Mouse (Mus musculus) liver, embryonic 13.5 days (tissue): ENCODE results near the gene Prdm16. TPM values are rescaled to one million over a fixed set of nuclear protein-coding genes. Genes with fewer than 3 reads are reported as not detected.

Experiments used
- ATAC-seq: fragments of 200-750 bp; cut with Nextera tagmentation; 2 replicates; pipeline ENCODE4 v1.8.0; 2017; ENCODE audit warnings: low read depth, mild to moderate bottlenecking, moderate number of reproducible peaks, moderate library complexity
- DNase-seq: peaks from one replicate; pipeline ENCODE4 v3.0.0; 2022
- H3K27ac ChIP-seq: fragments of 300-500 bp; sonication (generic); 2 replicates; pipeline ENCODE4 v1.5.1; 2015; ENCODE audit warnings: moderate library complexity, mild to moderate bottlenecking, inconsistent platforms
- H3K27me3 ChIP-seq: fragments of 300-500 bp; sonication (generic); 2 replicates; pipeline ENCODE4 v1.6.1; 2015; ENCODE audit warnings: mild to moderate bottlenecking, inconsistent platforms
- H3K36me3 ChIP-seq: fragments of 300-500 bp; sonication (generic); 2 replicates; pipeline ENCODE4 v1.6.1; 2015; ENCODE audit warnings: mild to moderate bottlenecking, inconsistent platforms
- H3K4me1 ChIP-seq: fragments of 300-500 bp; sonication (generic); replicated peaks from 2 replicates; pipeline ENCODE4 v1.6.1; 2015; ENCODE audit warnings: inconsistent platforms
- H3K4me2 ChIP-seq: fragments of 300-500 bp; sonication (generic); 2 replicates; pipeline ENCODE4 v1.6.1; 2015; ENCODE audit warnings: inconsistent platforms, mild to moderate bottlenecking, moderate library complexity
- H3K4me3 ChIP-seq: fragments of 300-500 bp; sonication (generic); replicated peaks from 2 replicates; pipeline ENCODE4 v1.5.1; 2015; ENCODE audit warnings: mild to moderate bottlenecking, inconsistent platforms
- H3K9ac ChIP-seq: fragments of 300-500 bp; sonication (generic); 2 replicates; pipeline ENCODE4 v1.6.1; 2015; ENCODE audit warnings: mild to moderate bottlenecking, inconsistent platforms
- H3K9me3 ChIP-seq: fragments of 300-500 bp; sonication (generic); replicated peaks from 2 replicates; pipeline ENCODE4 v1.6.1; 2016; ENCODE audit warnings: inconsistent platforms
- WGBS: fragments of 180-500 bp; shearing (Covaris S2); methylation state at CpG from one replicate; pipeline ENCODE4 v1.1.7; 2015; ENCODE audit not compliant: insufficient replicate concordance; 5-methylcytosine and 5-hydroxymethylcytosine counted together
- polyA plus RNA-seq: library from polyadenylated mRNA; unstranded; fragments of >200 nt; fragmentation: Nextera tagmentation; extraction: Ambion mirVana; gene quantifications from 2 replicates; pipeline ENCODE4 v1.2.1, GENCODE M21; 2015

The Prdm16 gene
- polyA plus RNA-seq, 1 experiment from 2014 or later, result 1.8 TPM

GRCm38 (mm10) chr4:154574208-154574875 lies 62.3 kb downstream of the Prdm16 start:
- DNase-seq (no peak), ATAC-seq (no peak)
- WGBS, result 60% methylated on average over 13 of the region's 13 CpGs
- no peaks in the 10 kb centered on the region for H3K27me3 ChIP-seq
- peaks cover 15% of the 10 kb centered on the region for H3K4me1 ChIP-seq
- no peak overlapping the region for H3K4me3 ChIP-seq
- H3K9ac ChIP-seq, result no peak overlapping the region
- H3K4me2 ChIP-seq, result no peak overlapping the region
- no peak overlapping the region for H3K27ac ChIP-seq
- H3K9me3 ChIP-seq, result no peaks in the 10 kb centered on the region
- H3K36me3 ChIP-seq, result no peaks in the 10 kb centered on the region

GRCm38 (mm10) chr4:154570451-154570881 lies 66.2 kb downstream of the Prdm16 start:
- Histone ChIP-seq H3K9me3 (no peaks in the 10 kb centered on the region), H3K4me1 (peaks cover 14% of the 10 kb centered on the region)
- DNase-seq, result no peak

GRCm38 (mm10) chr4:154569845-154570244 lies 66.8 kb downstream of the Prdm16 start:
- Histone ChIP-seq H3K9ac (no peak overlapping the region), H3K27ac (no peak overlapping the region), H3K9me3 (no peaks in the 10 kb centered on the region), H3K4me3 (no peak overlapping the region), H3K27me3 (no peaks in the 10 kb centered on the region), H3K36me3 (no peaks in the 10 kb centered on the region), H3K4me2 (no peak overlapping the region), H3K4me1 (peaks cover 9% of the 10 kb centered on the region)
- 79% methylated on average over 9 of the region's 9 CpGs for WGBS
- no peak for DNase-seq
- ATAC-seq, result no peak

More at GRCm38 (mm10) chr4:154570451-154570881, 66.2 kb downstream of the Prdm16 start:
- Histone ChIP-seq H3K4me2 (no peak overlapping the region), H3K36me3 (no peaks in the 10 kb centered on the region), H3K9ac (no peak overlapping the region), H3K27me3 (no peaks in the 10 kb centered on the region), H3K27ac (no peak overlapping the region), H3K4me3 (no peak overlapping the region)
- WGBS, result 32% methylated on average over 10 of the region's 10 CpGs
- ATAC-seq, result no peak

- Histone ChIP-seq H3K4me3 (no peak overlapping the region), H3K4me1 (peaks cover 6% of the 10 kb centered on the region), H3K4me2 (no peak overlapping the region), H3K36me3 (no peaks in the 10 kb centered on the region), H3K27ac (no peak overlapping the region), H3K27me3 (no peaks in the 10 kb centered on the region), H3K9ac (no peak overlapping the region), H3K9me3 (no peaks in the 10 kb centered on the region)
- ATAC-seq (no peak), DNase-seq (no peak)
- 70% methylated on average over 15 of the region's 15 CpGs for WGBS
Measured at GRCm38 (mm10) chr4:154568798-154569197, 67.9 kb downstream of the Prdm16 start.

GRCm38 (mm10) chr4:154567942-154568341 lies 68.7 kb downstream of the Prdm16 start:
- DNase-seq, result no peak
- Histone ChIP-seq H3K9ac (no peak overlapping the region), H3K4me3 (no peak overlapping the region), H3K27ac (no peak overlapping the region), H3K4me2 (no peak overlapping the region), H3K27me3 (0 out of 2 replicates have a peak, but pooled peaks cover 5% of the 10 kb centered on the region), H3K9me3 (no peaks in the 10 kb centered on the region), H3K36me3 (no peaks in the 10 kb centered on the region), H3K4me1 (peaks cover 6% of the 10 kb centered on the region)
- no peak for ATAC-seq
- WGBS, result 71% methylated on average over 11 of the region's 11 CpGs

GRCm38 (mm10) chr4:154563201-154563600 lies 73.5 kb downstream of the Prdm16 start:
- Histone ChIP-seq H3K36me3 (no peaks in the 10 kb centered on the region), H3K27me3 (peaks cover 5% of the 10 kb centered on the region; the same call in 1 of the 2 replicates), H3K4me2 (no peak overlapping the region), H3K4me3 (no peak overlapping the region), H3K27ac (no peak overlapping the region), H3K4me1 (peaks cover 6% of the 10 kb centered on the region), H3K9me3 (no peaks in the 10 kb centered on the region), H3K9ac (no peak overlapping the region)
- WGBS, result 61% methylated on average over 6 of the region's 6 CpGs
- no peak for ATAC-seq
- DNase-seq, result no peak

GRCm38 (mm10) chr4:154558041-154558440 lies 78.6 kb downstream of the Prdm16 start:
- H3K27me3 ChIP-seq, result peaks cover 5% of the 10 kb centered on the region; the same call in 1 of the 2 replicates
- 74% methylated on average over 5 of the region's 5 CpGs for WGBS
- DNase-seq, result no peak
- H3K9me3 ChIP-seq, result no peaks in the 10 kb centered on the region
- H3K36me3 ChIP-seq, result no peaks in the 10 kb centered on the region
- H3K4me1 ChIP-seq, result peaks cover 6% of the 10 kb centered on the region
- no peak overlapping the region for H3K9ac ChIP-seq
- no peak overlapping the region for H3K27ac ChIP-seq
- no peak for ATAC-seq
- no peak overlapping the region for H3K4me2 ChIP-seq
- H3K4me3 ChIP-seq, result no peak overlapping the region

- H3K27ac ChIP-seq, result no peak overlapping the region
- H3K36me3 ChIP-seq, result no peaks in the 10 kb centered on the region
- no peak for DNase-seq
- no peak overlapping the region for H3K4me3 ChIP-seq
- peaks cover 4% of the 10 kb centered on the region; the same call in 1 of the 2 replicates for H3K27me3 ChIP-seq
- no peak overlapping the region for H3K9ac ChIP-seq
- 52% methylated on average over 11 of the region's 11 CpGs for WGBS
- H3K9me3 ChIP-seq, result no peaks in the 10 kb centered on the region
- peaks cover 6% of the 10 kb centered on the region for H3K4me1 ChIP-seq
- no peak for ATAC-seq
- no peak overlapping the region for H3K4me2 ChIP-seq
Measured at GRCm38 (mm10) chr4:154557168-154557567, 79.5 kb downstream of the Prdm16 start.

- DNase-seq (no peak), ATAC-seq (no peak)
- peaks cover 4% of the 10 kb centered on the region; the same call in 1 of the 2 replicates for H3K27me3 ChIP-seq
- WGBS, result 74% methylated on average over 11 of the region's 11 CpGs
- H3K4me2 ChIP-seq, result no peak overlapping the region
- H3K36me3 ChIP-seq, result no peaks in the 10 kb centered on the region
- H3K4me1 ChIP-seq, result peaks cover 6% of the 10 kb centered on the region
- no peak overlapping the region for H3K9ac ChIP-seq
- no peaks in the 10 kb centered on the region for H3K9me3 ChIP-seq
- no peak overlapping the region for H3K27ac ChIP-seq
- H3K4me3 ChIP-seq, result no peak overlapping the region
Measured at GRCm38 (mm10) chr4:154556418-154556817, 80.3 kb downstream of the Prdm16 start.

GRCm38 (mm10) chr4:154549961-154550393 lies 86.7 kb downstream of the Prdm16 start:
- peaks cover 3% of the 10 kb centered on the region; the same call in 1 of the 2 replicates for H3K27me3 ChIP-seq
- H3K9ac ChIP-seq, result no peak overlapping the region

GRCm38 (mm10) chr4:154549497-154549896 lies 87.2 kb downstream of the Prdm16 start:
- Histone ChIP-seq H3K36me3 (no peaks in the 10 kb centered on the region), H3K4me2 (no peak overlapping the region), H3K9ac (no peak overlapping the region), H3K27me3 (peaks cover 3% of the 10 kb centered on the region; the same call in 1 of the 2 replicates), H3K4me3 (no peak overlapping the region), H3K9me3 (no peaks in the 10 kb centered on the region), H3K27ac (no peak overlapping the region), H3K4me1 (peaks cover 7% of the 10 kb centered on the region)
- no peak for ATAC-seq
- 71% methylated on average over 11 of the region's 11 CpGs for WGBS
- no peak for DNase-seq

More at GRCm38 (mm10) chr4:154549961-154550393, 86.7 kb downstream of the Prdm16 start:
- H3K4me2 ChIP-seq, result no peak overlapping the region; the same call in 1 of the 2 replicates
- H3K4me1 ChIP-seq, result peaks cover 7% of the 10 kb centered on the region
- no peak overlapping the region for H3K27ac ChIP-seq
- H3K4me3 ChIP-seq, result no peak overlapping the region
- H3K9me3 ChIP-seq, result no peaks in the 10 kb centered on the region
- ATAC-seq (no peak), DNase-seq (no peak)
- no peaks in the 10 kb centered on the region for H3K36me3 ChIP-seq
- 18% methylated on average over 17 of the region's 17 CpGs for WGBS
